ENCODE assay signal across 8 mouse cellular contexts in genomic region chr7:25297454-25298325, GRCm38 (mm10). TPM values are rescaled to one million over a fixed set of nuclear protein-coding genes. Genes with fewer than 3 reads are reported as not detected.
DNase-seq lines count a peak whose midpoint lies in the region; ATAC-seq lines count a peak whose summit lies in the region.

TSS of gene Pafah1b3 (minus strand) at chr7:25297986.

- peak; percentile 93 for ATAC-seq in forebrain, embryonic 15.5 days (replicated peaks)
- peak; percentile 92 for ATAC-seq in hindbrain, embryonic 13.5 days (ENCODE audit: low FRiP score)

- peak; percentile 93 for DNase-seq in Muller cell, postnatal 12 days (ENCODE audit: inconsistent ontology term)
- DNase-seq in cerebellum, adult 18-20 months: peak; percentile 89 to 93
- peak; percentile 80 to 86 for DNase-seq in layer of hippocampus, postnatal 14 days (ENCODE audit: low spot score in 2 of 2)
- DNase-seq in lung, postnatal 10 days: peak; percentile 86
- DNase-seq in retina, adult 2 months (ENCODE audit: low read depth, low spot score): peak; percentile 90
- DNase-seq in urinary bladder, postnatal 14 days (ENCODE audit: low spot score): peak; percentile 87

- H3K9ac ChIP-seq in forebrain, embryonic 15.5 days (replicated peaks): peak within 1 kb of the TSS; percentile 87
- peak within 1 kb of the TSS; percentile 96 for H3K9ac ChIP-seq in hindbrain, embryonic 13.5 days

- H3K4me2 ChIP-seq in forebrain, embryonic 15.5 days (replicated peaks): peak within 1 kb of the TSS; percentile 63
- H3K4me2 ChIP-seq in hindbrain, embryonic 13.5 days: peak within 1 kb of the TSS; percentile 79

- peak within 1 kb of the TSS; percentile 95 for H3K27ac ChIP-seq in forebrain, embryonic 15.5 days (replicated peaks)
- H3K27ac ChIP-seq in hindbrain, embryonic 13.5 days: peak within 1 kb of the TSS; percentile 99

- peaks cover 31% of the 10 kb centered on the region for H3K4me1 ChIP-seq in forebrain, embryonic 15.5 days
- peaks cover 38% of the 10 kb centered on the region for H3K4me1 ChIP-seq in hindbrain, embryonic 13.5 days (replicated peaks)

- H3K36me3 ChIP-seq in forebrain, embryonic 15.5 days: peaks cover 31% of the 10 kb centered on the region
- H3K36me3 ChIP-seq in hindbrain, embryonic 13.5 days: peaks cover 33% of the 10 kb centered on the region

- H3K27me3 ChIP-seq in forebrain, embryonic 15.5 days: no peaks in the 10 kb centered on the region
- H3K27me3 ChIP-seq in hindbrain, embryonic 13.5 days: no peaks in the 10 kb centered on the region

- under 1% methylated on average over 52 of the region's 52 CpGs for WGBS in forebrain, embryonic 15.5 days
- WGBS in hindbrain, embryonic 13.5 days: under 1% methylated on average over 48 of the region's 52 CpGs

- H3K4me3 ChIP-seq in forebrain, embryonic 15.5 days: peak within 1 kb of the TSS; percentile 58
- peak within 1 kb of the TSS; percentile 85 for H3K4me3 ChIP-seq in hindbrain, embryonic 13.5 days

- H3K9me3 ChIP-seq in forebrain, embryonic 15.5 days: no peaks in the 10 kb centered on the region
- H3K9me3 ChIP-seq in hindbrain, embryonic 13.5 days: no peaks in the 10 kb centered on the region

RNA-seq across cellular contexts. Expression of gene Pafah1b3, which starts in this region (rescaled TPM):
- 521 and 550 TPM in 2 replicates for polyA plus RNA-seq in forebrain, embryonic 15.5 days (2015; fragmentation: Nextera tagmentation; extraction: Ambion mirVana)
- polyA plus RNA-seq in hindbrain, embryonic 13.5 days (2015; fragmentation: Nextera tagmentation; extraction: Ambion mirVana): 619 and 632 TPM in 2 replicates
- total RNA-seq in layer of hippocampus, postnatal 14 days (2021): 10 to 100 TPM; 35.3 to 37.1 TPM

Comparison
In these comparisons a context has a peak if more than half of its experiments do, and no peak if none do; other contexts are left out.
1. Peak in every context shown above with its lines: DNase-seq, ATAC-seq, H3K4me3 ChIP-seq and H3K27ac ChIP-seq.